Mouse (Mus musculus): ENCODE results near the gene H2-Oa. TPM values are rescaled to one million over a fixed set of nuclear protein-coding genes. Genes with fewer than 3 reads are reported as not detected.
A peak's percentile ranks its signal among the peaks of the same experiment; 100 is the strongest.

The H2-Oa gene
- total and polyA plus RNA-seq, 2 experiments from 2014 or later: 0.31 TPM; not detected in 1

GRCm38 (mm10) chr17:34099531-34099930, 7.4 kb downstream of the H2-Oa start:
- ATAC-seq: no peak
- Histone ChIP-seq H3K9me3 (ENCODE audit: low read length) (no peaks in the 10 kb centered on the region), H3K9ac (replicated peaks; ENCODE audit: low read length) (no peak overlapping the region), H3K27me3 (ENCODE audit: insufficient read depth, low read length) (no peaks in the 10 kb centered on the region), H3K36me3 (ENCODE audit: insufficient read depth, low read length) (no peaks in the 10 kb centered on the region), H3K27ac (no peak overlapping the region), H3K4me2 (ENCODE audit: low read depth, low read length) (no peak overlapping the region), H3K4me3 (ENCODE audit: low read length) (no peak overlapping the region), H3K4me1 (ENCODE audit: insufficient read depth, low read length) (no peaks in the 10 kb centered on the region)
- 44% methylated on average over 5 of the region's 5 CpGs for WGBS
- no peak for TF ChIP-seq CTCF (IDR thresholded peaks at IDR 0.05; ENCODE audit: low read depth)
- DNase-seq (ENCODE audit: low spot score): no peak

GRCm38 (mm10) chr17:34101185-34101584, 9.0 kb downstream of the H2-Oa start:
- 24% methylated on average over 5 of the region's 5 CpGs for whole genome bisulfite sequencing
- no peak for TF ChIP-seq CTCF (IDR thresholded peaks at IDR 0.05; ENCODE audit: low read depth)
- H3K4me3 ChIP-seq (ENCODE audit: low read length): no peak overlapping the region

GRCm38 (mm10) chr17:34101604-34102032, 9.5 kb downstream of the H2-Oa start:
- peak; percentile 96 for DNase-seq (ENCODE audit: low spot score)
- H3K4me1 ChIP-seq (ENCODE audit: insufficient read depth, low read length): no peaks in the 10 kb centered on the region
- no peak overlapping the region for H3K27ac ChIP-seq
- peak; percentile 94 for TF ChIP-seq CTCF (IDR thresholded peaks at IDR 0.05; ENCODE audit: low read depth)
- peak overlapping the region; percentile 45 for H3K4me2 ChIP-seq (ENCODE audit: low read depth, low read length)
- H3K9me3 ChIP-seq (ENCODE audit: low read length): no peaks in the 10 kb centered on the region
- ATAC-seq: peak; percentile 83
- no peaks in the 10 kb centered on the region for H3K27me3 ChIP-seq (ENCODE audit: insufficient read depth, low read length)
- no peaks in the 10 kb centered on the region for H3K36me3 ChIP-seq (ENCODE audit: insufficient read depth, low read length)
- whole genome bisulfite sequencing: 5% methylated on average over 12 of the region's 12 CpGs
- H3K4me3 ChIP-seq (ENCODE audit: low read length): no peak overlapping the region
- no peak overlapping the region for H3K9ac ChIP-seq (replicated peaks; ENCODE audit: low read length)

More at GRCm38 (mm10) chr17:34101185-34101584, 9.0 kb downstream of the H2-Oa start:
- Histone ChIP-seq H3K4me1 (ENCODE audit: insufficient read depth, low read length) (no peaks in the 10 kb centered on the region), H3K9ac (replicated peaks; ENCODE audit: low read length) (no peak overlapping the region), H3K27ac (no peak overlapping the region), H3K27me3 (ENCODE audit: insufficient read depth, low read length) (no peaks in the 10 kb centered on the region), H3K9me3 (ENCODE audit: low read length) (no peaks in the 10 kb centered on the region), H3K4me2 (ENCODE audit: low read depth, low read length) (no peak overlapping the region), H3K36me3 (ENCODE audit: insufficient read depth, low read length) (no peaks in the 10 kb centered on the region)
- ATAC-seq: 0 out of 2 replicates have a peak, but pooled peaks have one; percentile 10
- DNase-seq (ENCODE audit: low spot score): no peak

- Histone ChIP-seq H3K27me3 (ENCODE audit: insufficient read depth, low read length) (no peaks in the 10 kb centered on the region), H3K27ac (no peak overlapping the region), H3K36me3 (ENCODE audit: insufficient read depth, low read length) (no peaks in the 10 kb centered on the region), H3K4me1 (ENCODE audit: insufficient read depth, low read length) (no peaks in the 10 kb centered on the region), H3K9ac (replicated peaks; ENCODE audit: low read length) (no peak overlapping the region), H3K4me3 (ENCODE audit: low read length) (no peak overlapping the region), H3K4me2 (ENCODE audit: low read depth, low read length) (no peak overlapping the region), H3K9me3 (ENCODE audit: low read length) (no peaks in the 10 kb centered on the region)
- 79% methylated on average over 6 of the region's 6 CpGs for WGBS
- no peak for DNase-seq (ENCODE audit: low spot score)
- TF ChIP-seq CTCF (IDR thresholded peaks at IDR 0.05; ENCODE audit: low read depth): no peak
- no peak for ATAC-seq
Measured at GRCm38 (mm10) chr17:34102831-34103230, 10.7 kb downstream of the H2-Oa start.

GRCm38 (mm10) chr17:34104804-34105203, 12.7 kb downstream of the H2-Oa start:
- no peak overlapping the region for H3K4me3 ChIP-seq (ENCODE audit: low read length)

GRCm38 (mm10) chr17:34106555-34106954, 14.4 kb downstream of the H2-Oa start:
- Histone ChIP-seq H3K27me3 (ENCODE audit: insufficient read depth, low read length) (no peaks in the 10 kb centered on the region), H3K9me3 (ENCODE audit: low read length) (no peaks in the 10 kb centered on the region), H3K36me3 (ENCODE audit: insufficient read depth, low read length) (peaks cover 15% of the 10 kb centered on the region), H3K4me3 (ENCODE audit: low read length) (no peak overlapping the region), H3K9ac (replicated peaks; ENCODE audit: low read length) (no peak overlapping the region), H3K4me2 (ENCODE audit: low read depth, low read length) (no peak overlapping the region), H3K27ac (no peak overlapping the region), H3K4me1 (ENCODE audit: insufficient read depth, low read length) (no peaks in the 10 kb centered on the region)
- TF ChIP-seq CTCF (IDR thresholded peaks at IDR 0.05; ENCODE audit: low read depth): no peak
- DNase-seq (ENCODE audit: low spot score) (no peak), ATAC-seq (no peak)
- 89% methylated on average over 7 of the region's 7 CpGs for WGBS

More at GRCm38 (mm10) chr17:34104804-34105203, 12.7 kb downstream of the H2-Oa start:
- no peak overlapping the region for H3K4me2 ChIP-seq (ENCODE audit: low read depth, low read length)
- TF ChIP-seq CTCF (IDR thresholded peaks at IDR 0.05; ENCODE audit: low read depth): no peak
- H3K27ac ChIP-seq: no peak overlapping the region
- no peaks in the 10 kb centered on the region for H3K9me3 ChIP-seq (ENCODE audit: low read length)
- ATAC-seq: no peak
- no peak for DNase-seq (ENCODE audit: low spot score)
- no peaks in the 10 kb centered on the region for H3K4me1 ChIP-seq (ENCODE audit: insufficient read depth, low read length)
- no peak overlapping the region for H3K9ac ChIP-seq (replicated peaks; ENCODE audit: low read length)
- H3K36me3 ChIP-seq (ENCODE audit: insufficient read depth, low read length): peaks cover under 1% of the 10 kb centered on the region; the same call in 1 of the 2 replicates
- no peaks in the 10 kb centered on the region for H3K27me3 ChIP-seq (ENCODE audit: insufficient read depth, low read length)
- WGBS: 81% methylated on average over 9 of the region's 9 CpGs

GRCm38 (mm10) chr17:34107109-34107867, 15.1 kb downstream of the H2-Oa start:
- no peak overlapping the region for H3K4me2 ChIP-seq (ENCODE audit: low read depth, low read length)
- WGBS: 87% methylated on average over 7 of the region's 7 CpGs
- 0 out of 2 replicates have a peak, but pooled peaks have one; percentile 15 for ATAC-seq
- peaks cover 21% of the 10 kb centered on the region for H3K36me3 ChIP-seq (ENCODE audit: insufficient read depth, low read length)
- H3K9ac ChIP-seq (replicated peaks; ENCODE audit: low read length): no peak overlapping the region
- TF ChIP-seq CTCF (IDR thresholded peaks at IDR 0.05; ENCODE audit: low read depth): no peak
- H3K9me3 ChIP-seq (ENCODE audit: low read length): no peaks in the 10 kb centered on the region
- no peak for DNase-seq (ENCODE audit: low spot score)
- no peak overlapping the region for H3K27ac ChIP-seq
- no peaks in the 10 kb centered on the region for H3K4me1 ChIP-seq (ENCODE audit: insufficient read depth, low read length)
- no peak overlapping the region for H3K4me3 ChIP-seq (ENCODE audit: low read length)
- H3K27me3 ChIP-seq (ENCODE audit: insufficient read depth, low read length): no peaks in the 10 kb centered on the region
